Comparison of ENCODE assay signal across 13 mouse cellular contexts in the genomic region with DNA sequence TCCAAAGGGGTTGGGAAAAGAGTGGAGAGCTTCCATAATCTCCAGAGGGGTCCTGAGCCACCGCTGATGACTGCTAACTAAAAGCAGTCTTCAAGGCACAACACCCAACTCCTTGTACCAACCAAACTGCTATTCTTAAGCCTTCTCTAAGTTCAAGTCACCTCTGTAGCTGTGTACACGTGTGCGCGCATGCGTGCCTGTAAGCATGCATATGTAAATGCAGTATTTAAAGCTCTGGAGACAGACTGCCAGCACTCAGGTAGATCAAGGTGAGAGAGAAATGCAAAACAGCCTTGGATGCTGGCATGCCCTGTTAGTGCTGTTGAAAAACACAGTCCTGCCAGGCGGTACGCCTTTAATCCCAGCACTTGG. TPM values are rescaled to one million over a fixed set of nuclear protein-coding genes. Genes with fewer than 3 reads are reported as not detected.
A peak's percentile ranks its signal among the peaks of the same experiment; 100 is the strongest.
DNase-seq lines count a peak whose midpoint lies in the region; ATAC-seq and TF ChIP-seq lines count a peak whose summit lies in the region.
"Had no signal": no experiment of that assay in that cellular context is flagged by ENCODE, and none has a peak within 500 bp of the region (broad histone marks: within the 10 kb centered on the region; RNA-seq: fewer than 3 reads in every experiment).

No protein-coding gene starts in this region.

- H3K79me2 ChIP-seq in myocyte (ENCODE audit: control insufficient read depth, insufficient read depth) = no peaks in the 10 kb centered on the region

- H3K27me3 ChIP-seq in heart, embryonic 10.5 days (ENCODE audit: insufficient read depth, poor library complexity, severe bottlenecking) = no peaks in the 10 kb centered on the region
- H3K27me3 ChIP-seq in kidney, postnatal 0 days (ENCODE audit: insufficient read depth, low read length) = no peaks in the 10 kb centered on the region
- H3K27me3 ChIP-seq in embryonic facial prominence, embryonic 15.5 days = no peaks in the 10 kb centered on the region
- no peaks in the 10 kb centered on the region for H3K27me3 ChIP-seq in myocyte (ENCODE audit: control insufficient read depth, insufficient read depth, insufficient read length)

- WGBS in heart, embryonic 10.5 days = 79% methylated on average over 7 of the region's 7 CpGs
- 88% methylated on average over 7 of the region's 7 CpGs for WGBS in kidney, postnatal 0 days
- 86% methylated on average over 7 of the region's 7 CpGs for WGBS in embryonic facial prominence, embryonic 15.5 days

- intact Hi-C loops in heart, postnatal 10 days (cut with DNase I) = no loop called here

- no peak for TF ChIP-seq POLR2A in myocyte (IDR thresholded peaks at IDR 0.05; ENCODE audit: insufficient read length, low read depth)

- H3K27ac ChIP-seq in heart, embryonic 10.5 days = peak overlapping the region; percentile 83
- H3K27ac ChIP-seq in kidney, postnatal 0 days = peak overlapping the region; percentile 21
- H3K27ac ChIP-seq in embryonic facial prominence, embryonic 15.5 days (replicated peaks) = 0 out of 2 replicates have a peak overlapping the region, but pooled peaks have one; percentile 31
- H3K27ac ChIP-seq: stomach, embryonic 15.5 days had no signal

- H3K36me3 ChIP-seq in heart, embryonic 10.5 days = no peaks in the 10 kb centered on the region
- no peaks in the 10 kb centered on the region for H3K36me3 ChIP-seq in kidney, postnatal 0 days (ENCODE audit: insufficient read depth, low read length)
- no peaks in the 10 kb centered on the region for H3K36me3 ChIP-seq in embryonic facial prominence, embryonic 15.5 days
- H3K36me3 ChIP-seq in myocyte (ENCODE audit: control insufficient read depth, insufficient read depth) = no peaks in the 10 kb centered on the region
- H3K36me3 ChIP-seq: G1E; stomach, embryonic 15.5 days had no signal

- no peak overlapping the region for H3K9ac ChIP-seq in kidney, postnatal 0 days (ENCODE audit: low read depth, low read length)
- H3K9ac ChIP-seq in embryonic facial prominence, embryonic 15.5 days = no peak overlapping the region
- H3K9ac ChIP-seq: stomach, embryonic 15.5 days had no signal

- no peak overlapping the region for H3ac ChIP-seq in myocyte (ENCODE audit: control insufficient read depth, insufficient read length)

- H3K4me1 ChIP-seq in heart, embryonic 10.5 days = peaks cover 49% of the 10 kb centered on the region
- H3K4me1 ChIP-seq in kidney, postnatal 0 days (replicated peaks; ENCODE audit: insufficient read depth, low read length) = peaks cover 5% of the 10 kb centered on the region; the same call in 1 of the 2 replicates
- H3K4me1 ChIP-seq in embryonic facial prominence, embryonic 15.5 days = peaks cover 54% of the 10 kb centered on the region

- ATAC-seq in kidney, postnatal 0 days (replicated peaks; ENCODE audit: low FRiP score, low read depth) = no peak
- ATAC-seq in embryonic facial prominence, embryonic 15.5 days (ENCODE audit: insufficient number of reproducible peaks, low FRiP score, low TSS enrichment, low read depth) = no peak

- no peaks in the 10 kb centered on the region for H3K9me3 ChIP-seq in heart, embryonic 10.5 days
- no peaks in the 10 kb centered on the region for H3K9me3 ChIP-seq in kidney, postnatal 0 days (replicated peaks; ENCODE audit: low read length)
- no peaks in the 10 kb centered on the region for H3K9me3 ChIP-seq in embryonic facial prominence, embryonic 15.5 days (replicated peaks)
- H3K9me3 ChIP-seq: stomach, embryonic 15.5 days had no signal

- H3K4me2 ChIP-seq in kidney, postnatal 0 days (ENCODE audit: low read length) = no peak overlapping the region
- H3K4me2 ChIP-seq in embryonic facial prominence, embryonic 15.5 days (replicated peaks) = no peak overlapping the region
- H3K4me2 ChIP-seq in myocyte (ENCODE audit: low read depth) = peak overlapping the region; percentile 46
- H3K4me2 ChIP-seq: stomach, embryonic 15.5 days had no signal

- no peak for TF ChIP-seq CTCF in kidney, postnatal 0 days (IDR thresholded peaks at IDR 0.05; ENCODE audit: low read depth)

- H3K4me3 ChIP-seq in heart, embryonic 10.5 days = peak overlapping the region; percentile 28; the same call in 1 of the 2 replicates
- H3K4me3 ChIP-seq in kidney, postnatal 0 days (replicated peaks; ENCODE audit: low read depth, low read length) = no peak overlapping the region
- H3K4me3 ChIP-seq in embryonic facial prominence, embryonic 15.5 days (replicated peaks) = no peak overlapping the region
- no peak overlapping the region for H3K4me3 ChIP-seq in myocyte
- H3K4me3 ChIP-seq: stomach, embryonic 15.5 days had no signal

- DNase-seq in heart, embryonic 10.5 days (ENCODE audit: low spot score) = no peak
- DNase-seq in heart, postnatal 10 days = no peak
- no peak for DNase-seq in kidney, postnatal 0 days (ENCODE audit: low spot score)
- no peak for DNase-seq in kidney, adult 9 months
- DNase-seq in MN1 (ENCODE audit: low spot score) = no peak
- no peak for DNase-seq in natural killer cell, adult 2 months (ENCODE audit: low spot score in 2 of 2)
- DNase-seq: cerebellum, postnatal 25 days; liver; lung, adult 2 months had no signal

TF ChIP-seq in myocyte, 11 proteins besides CTCF, POLR2A, EP300 and RAD21:
- TF ChIP-seq TCF12 (IDR thresholded peaks at IDR 0.05; ENCODE audit: insufficient read depth, poor library complexity, severe bottlenecking) = no peak
- no peak for TF ChIP-seq POLR2AphosphoS2 (IDR thresholded peaks at IDR 0.05; ENCODE audit: insufficient read length, low read depth)
- no peak for TF ChIP-seq TCF3 (IDR thresholded peaks at IDR 0.05; ENCODE audit: insufficient read length, low read depth)
- TF ChIP-seq SRF (IDR thresholded peaks at IDR 0.05; ENCODE audit: control insufficient read depth, insufficient read length, low read depth) = no peak
- TF ChIP-seq CEBPB (IDR thresholded peaks at IDR 0.05; ENCODE audit: insufficient read depth, poor library complexity, severe bottlenecking) = no peak
- TF ChIP-seq MYOD1 (IDR thresholded peaks at IDR 0.05; ENCODE audit: control insufficient read depth in 1 of 3, insufficient read length in 2 of 3, low read depth in 2 of 3) = no peak
- TF ChIP-seq USF1 (IDR thresholded peaks at IDR 0.05; ENCODE audit: low read depth) = no peak
- TF ChIP-seq MYOG (IDR thresholded peaks at IDR 0.05; ENCODE audit: control insufficient read depth in 1 of 3, insufficient read depth in 1 of 3, insufficient read length in 2 of 3, low read depth in 2 of 3) = no peak
- no peak for TF ChIP-seq MAX (IDR thresholded peaks at IDR 0.05; ENCODE audit: low read depth)
- no peak for TF ChIP-seq E2F4 (IDR thresholded peaks at IDR 0.05; ENCODE audit: insufficient read depth)
- TF ChIP-seq REST (IDR thresholded peaks at IDR 0.05; ENCODE audit: insufficient read depth, insufficient read length) = no peak

RNA-seq across cellular contexts. Expression of a gene that starts 29.8 kb away (rescaled TPM):
- polyA plus RNA-seq in heart, embryonic 10.5 days (2016; fragmentation: Nextera tagmentation; extraction: Ambion mirVana) = 22.2 and 29.3 TPM in 2 replicates
- 1 to 10 TPM in 1 of 2 experiments, under 1 TPM in 1; 0.60 to 1.1 TPM for total RNA-seq in heart, postnatal 10 days (2021)
- polyA plus RNA-seq in kidney, postnatal 0 days (2015; fragmentation: Nextera tagmentation; extraction: Ambion mirVana) = 16.2 and 17.8 TPM in 2 replicates
- 47.0 and 53.1 TPM in 2 replicates for polyA plus RNA-seq in embryonic facial prominence, embryonic 15.5 days (2015; fragmentation: Nextera tagmentation; extraction: Ambion mirVana)
- polyA plus RNA-seq in myocyte (2012; fragmentation: generic; extraction: Trizol) = 4.5 TPM
- polyA plus RNA-seq: G1E had no signal

Comparison
In these comparisons a context has a peak if more than half of its experiments do, and no peak if none do; other contexts are left out.
1. H3K27ac ChIP-seq: peak in every context shown above with its lines; median percentile 83 in heart, embryonic 10.5 days; 31 in embryonic facial prominence, embryonic 15.5 days; 21 in kidney, postnatal 0 days.